Mouse (Mus musculus): ENCODE results near the gene Ms4a4c. TPM values are rescaled to one million over a fixed set of nuclear protein-coding genes. Genes with fewer than 3 reads are reported as not detected.
"Not testable (repeated sequence)": the region's sequence is repeated elsewhere in the genome, so short reads cannot be mapped to it uniquely, and the experiment has no call there.

Ms4a4c gene
- polyA plus RNA-seq, 1 experiment from 2014 or later, result not detected

GRCm38 (mm10) chr19:11469215-11469614 is 64.6 kb downstream of the Ms4a4c start, which contains the start of gene Ms4a6c:
TSS of gene Ms4a6c (plus strand) at chr19:11469366.
- H3K27me3 ChIP-seq (ENCODE audit: control insufficient read depth, insufficient read depth, low read length); H3K4me2 ChIP-seq; H3K36me3 ChIP-seq (ENCODE audit: control insufficient read depth, insufficient read depth, low read length); H3K9ac ChIP-seq (ENCODE audit: low read depth, low read length); H3K27ac ChIP-seq (ENCODE audit: low read depth, low read length); H3K4me1 ChIP-seq (ENCODE audit: control insufficient read depth, insufficient read depth, low read length); ATAC-seq (replicated peaks; ENCODE audit: insufficient number of reproducible peaks, low FRiP score, low TSS enrichment); H3K9me3 ChIP-seq (replicated peaks; ENCODE audit: control insufficient read depth, low read length); H3K4me3 ChIP-seq (ENCODE audit: low read depth, low read length): not testable (repeated sequence)
- WGBS (ENCODE audit: insufficient replicate concordance), result 74% methylated on average over 4 of the region's 4 CpGs

Other genes starting within 250 kb of the Ms4a4c start
- not detected in 2 replicates for gene 1700025F22Rik, start 239.4 kb upstream of the Ms4a4c start, polyA plus RNA-seq (2014; fragmentation: Nextera tagmentation; extraction: Ambion mirVana)
- not detected in 2 replicates for gene Ms4a13, start 208.0 kb upstream of the Ms4a4c start, polyA plus RNA-seq (2014; fragmentation: Nextera tagmentation; extraction: Ambion mirVana)
- not detected in 2 replicates for gene Ms4a12, start 172.3 kb upstream of the Ms4a4c start, polyA plus RNA-seq (2014; fragmentation: Nextera tagmentation; extraction: Ambion mirVana)
- not detected in 2 replicates for gene Ms4a1, start 138.5 kb upstream of the Ms4a4c start, polyA plus RNA-seq (2014; fragmentation: Nextera tagmentation; extraction: Ambion mirVana)
- not detected in 2 replicates for gene Ms4a5, start 120.9 kb upstream of the Ms4a4c start, polyA plus RNA-seq (2014; fragmentation: Nextera tagmentation; extraction: Ambion mirVana)
- gene Ms4a14, start 90.3 kb upstream of the Ms4a4c start, polyA plus RNA-seq (2014; fragmentation: Nextera tagmentation; extraction: Ambion mirVana), result not detected in 2 replicates
- 0.49 TPM in 1 of 2 replicates, not detected in the other for gene Ms4a7, start 68.6 kb upstream of the Ms4a4c start, polyA plus RNA-seq (2014; fragmentation: Nextera tagmentation; extraction: Ambion mirVana)
- gene Ms4a4a, start 29.2 kb upstream of the Ms4a4c start, polyA plus RNA-seq (2014; fragmentation: Nextera tagmentation; extraction: Ambion mirVana), result 0.27 and 1.0 TPM in 2 replicates
- not detected in 2 replicates for gene Ms4a4b, start 38.8 kb downstream of the Ms4a4c start, polyA plus RNA-seq (2014; fragmentation: Nextera tagmentation; extraction: Ambion mirVana)
- gene Ms4a6c, start 64.6 kb downstream of the Ms4a4c start, polyA plus RNA-seq (2014; fragmentation: Nextera tagmentation; extraction: Ambion mirVana), result 0.21 and 0.77 TPM in 2 replicates
- gene Gm8369, start 81.2 kb downstream of the Ms4a4c start, polyA plus RNA-seq (2014; fragmentation: Nextera tagmentation; extraction: Ambion mirVana), result not detected in 2 replicates
- gene Ms4a6b, start 111.7 kb downstream of the Ms4a4c start, polyA plus RNA-seq (2014; fragmentation: Nextera tagmentation; extraction: Ambion mirVana), result 0.59 and 1.4 TPM in 2 replicates
- 0.44 and 0.56 TPM in 2 replicates for gene Ms4a4d, start 132.0 kb downstream of the Ms4a4c start, polyA plus RNA-seq (2014; fragmentation: Nextera tagmentation; extraction: Ambion mirVana)
- 0.87 and 1.1 TPM in 2 replicates for gene Ms4a6d, start 200.1 kb downstream of the Ms4a4c start, polyA plus RNA-seq (2014; fragmentation: Nextera tagmentation; extraction: Ambion mirVana)
- 0.24 TPM in 1 of 2 replicates, not detected in the other for gene Ms4a2, start 218.9 kb downstream of the Ms4a4c start, polyA plus RNA-seq (2014; fragmentation: Nextera tagmentation; extraction: Ambion mirVana)
- 0.39 TPM in 1 of 2 replicates, not detected in the other for gene Ms4a3, start 236.1 kb downstream of the Ms4a4c start, polyA plus RNA-seq (2014; fragmentation: Nextera tagmentation; extraction: Ambion mirVana)